Mouse (Mus musculus) gastrocnemius, adult 18-20 months (tissue): ENCODE data around the gene Polr3a. TPM values are rescaled to one million over a fixed set of nuclear protein-coding genes. Genes with fewer than 3 reads are reported as not detected.
"Not testable (repeated sequence)": the region's sequence is repeated elsewhere in the genome, so short reads cannot be mapped to it uniquely, and the experiment has no call there.

Source experiments
- DNase-seq: peaks from one replicate; pipeline ENCODE4 v3.0.0; 2021; ENCODE audit warnings: low spot score
- total RNA-seq, 2 experiments: library from RNA; stranded (reverse); gene quantifications; 2 replicates each; pipeline ENCODE4 v1.2.3; 2021

Gene Polr3a
- total RNA-seq, 2 experiments from 2014 or later, result 6.2 to 8.2 TPM

DNA sequence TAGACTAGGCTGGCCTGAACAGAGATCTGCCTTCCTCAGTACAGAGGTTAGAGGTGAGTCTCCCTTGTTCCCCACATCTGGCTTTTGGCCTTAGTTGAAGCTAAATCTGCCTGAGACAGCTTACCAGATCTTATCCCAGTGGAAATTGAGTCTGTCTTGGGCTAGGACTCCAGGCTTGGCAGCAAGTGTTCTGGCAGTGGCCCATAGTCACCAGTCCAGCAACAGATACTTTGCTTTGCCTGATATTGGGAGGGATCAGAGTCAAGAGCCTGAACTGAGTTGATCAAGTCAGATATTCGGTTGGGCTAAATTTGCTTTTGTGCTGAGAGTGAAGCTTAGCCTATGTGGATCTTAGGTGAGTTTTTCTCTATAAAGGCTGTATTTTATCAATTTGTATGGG is 9.6 kb upstream of the Polr3a start:
- peak; percentile 60 for DNase-seq

DNA sequence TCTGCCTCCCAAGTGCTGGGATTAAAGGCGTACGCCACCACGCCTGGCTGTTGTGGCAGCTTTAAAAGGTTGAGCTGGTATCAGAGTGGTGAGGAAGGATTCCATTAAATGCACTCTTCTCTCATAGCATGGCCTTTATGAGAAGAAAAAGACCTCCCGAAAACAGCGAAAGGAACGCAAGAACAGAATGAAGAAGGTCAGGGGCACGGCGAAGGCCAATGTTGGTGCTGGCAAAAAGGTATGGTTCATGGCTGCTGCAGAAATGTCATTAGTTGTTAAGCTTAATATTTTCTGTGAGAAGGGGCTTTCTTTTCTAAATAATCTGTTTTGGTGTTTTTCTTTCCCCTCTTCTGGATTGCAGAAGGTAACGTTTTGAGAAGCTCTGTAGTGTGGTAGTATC is 6.4 kb upstream of the Polr3a start:
- DNase-seq, result no peak

DNA sequence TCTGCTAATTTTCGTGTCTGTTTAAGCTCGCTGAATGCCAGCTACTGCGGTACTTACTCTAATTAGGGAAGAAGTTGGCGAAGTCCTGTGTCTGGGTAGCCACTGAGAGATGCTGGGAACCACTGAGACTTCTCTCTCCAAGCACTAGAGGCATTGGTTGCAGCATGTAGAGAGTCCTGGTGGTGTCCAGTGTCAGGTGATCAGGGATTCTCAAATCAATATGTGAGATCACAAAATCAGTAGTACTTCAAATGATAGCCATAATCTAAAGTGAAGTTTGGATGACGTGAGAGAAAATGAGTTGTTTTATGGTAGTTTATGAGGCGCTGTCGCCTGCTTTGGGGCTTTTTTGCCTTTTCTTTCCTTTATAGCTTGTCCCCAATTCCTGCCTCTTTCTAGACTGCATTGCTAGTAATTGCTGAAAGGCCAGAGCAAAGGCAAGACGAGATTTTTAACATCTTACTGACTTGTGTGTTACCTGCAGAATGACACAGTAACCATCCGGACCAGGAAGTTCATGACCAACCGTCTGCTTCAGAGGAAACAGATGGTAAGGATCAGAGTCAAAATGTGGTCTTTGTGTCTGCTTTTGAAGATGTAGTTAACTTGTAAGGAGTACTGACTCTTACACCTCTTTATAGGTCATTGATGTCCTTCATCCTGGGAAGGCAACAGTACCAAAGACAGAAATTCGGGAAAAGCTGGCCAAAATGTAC is 4.6 kb upstream of the Polr3a start:
- DNase-seq, result no peak

DNA sequence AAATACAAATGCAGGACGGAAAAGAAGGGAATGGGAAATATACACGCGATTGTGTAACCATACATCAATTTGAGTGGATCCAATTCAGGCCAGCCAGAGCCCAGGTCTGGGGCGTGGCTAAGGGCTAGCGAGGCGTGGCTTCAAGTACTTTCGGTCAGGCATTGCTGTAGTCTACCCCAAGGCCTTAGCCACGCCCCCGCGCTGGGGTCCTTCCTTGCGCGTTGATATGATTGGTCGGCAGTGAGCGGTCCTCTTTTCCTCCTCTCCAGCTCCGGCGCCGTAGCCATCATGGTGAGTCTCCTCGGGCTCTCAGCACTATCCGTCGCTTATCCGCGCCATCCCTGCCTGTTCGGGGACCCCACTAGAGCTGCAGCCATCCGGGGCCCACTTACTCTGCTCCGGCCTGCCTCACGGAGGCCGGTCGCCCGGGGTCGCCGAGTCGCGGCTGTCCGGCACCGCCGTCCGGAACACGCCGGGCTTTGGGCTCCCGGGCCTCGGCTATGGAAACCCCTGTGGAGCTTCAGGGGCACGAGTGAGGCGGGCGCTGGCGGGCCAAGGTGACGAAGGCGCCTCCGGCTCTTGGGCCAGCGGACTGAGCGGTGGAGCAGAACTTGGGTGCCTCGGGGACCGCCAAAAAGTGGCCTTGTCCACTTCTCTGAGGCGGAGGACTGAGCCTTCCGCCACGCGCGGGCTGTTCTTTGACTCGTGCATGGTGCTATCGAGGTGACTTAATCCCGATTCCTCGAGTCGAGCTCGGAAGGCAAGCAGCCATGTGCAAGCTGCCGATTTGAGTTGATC is 3.8 kb upstream of the Polr3a start:
- peak; percentile 96 for DNase-seq

DNA sequence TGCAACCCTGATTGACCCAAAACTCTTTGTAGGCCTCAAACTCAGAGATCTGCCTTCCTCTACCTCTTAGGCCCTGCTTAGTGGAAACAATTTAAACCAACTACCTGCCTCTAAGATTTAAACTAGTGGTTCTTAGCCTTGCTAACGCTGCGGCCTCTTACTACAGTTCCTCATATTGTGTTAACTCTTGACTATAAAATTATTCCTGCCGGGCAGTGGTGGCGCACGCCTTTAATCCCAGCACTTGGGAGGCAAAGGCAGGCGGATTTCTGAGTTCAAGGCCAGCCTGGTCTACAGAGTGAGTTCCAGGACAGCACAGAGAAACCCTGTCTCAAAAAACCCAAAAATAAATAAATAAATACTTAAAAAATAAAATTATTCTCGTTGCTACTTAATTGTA is 2.9 kb upstream of the Polr3a start:
- not testable (repeated sequence) for DNase-seq

DNA sequence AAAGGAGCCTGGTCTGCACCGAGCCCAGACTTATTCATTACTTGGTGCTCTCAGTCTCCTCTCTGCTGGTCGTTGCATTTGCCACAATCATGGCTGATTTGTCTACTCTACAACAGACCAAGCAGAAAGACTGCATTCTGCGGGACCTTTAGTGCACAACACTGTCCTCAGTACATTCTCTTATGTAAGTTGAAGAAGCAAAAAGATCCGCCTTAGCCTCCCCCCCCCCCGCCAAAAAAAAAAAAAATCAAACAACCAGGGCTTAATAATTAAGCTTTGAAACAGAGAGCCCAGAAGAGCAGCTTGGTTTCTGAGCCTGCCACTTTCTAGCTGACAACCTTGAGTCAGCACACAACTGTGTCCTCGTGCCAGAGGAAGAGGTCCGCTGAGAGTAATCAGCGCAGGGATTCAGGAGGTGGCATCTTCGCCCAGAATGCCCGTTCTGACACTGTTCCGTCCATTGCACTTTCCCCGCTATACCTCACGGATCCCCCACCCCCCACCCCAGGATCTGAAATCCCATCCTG is 554 bp downstream of the Polr3a start:
- no peak for DNase-seq

DNA sequence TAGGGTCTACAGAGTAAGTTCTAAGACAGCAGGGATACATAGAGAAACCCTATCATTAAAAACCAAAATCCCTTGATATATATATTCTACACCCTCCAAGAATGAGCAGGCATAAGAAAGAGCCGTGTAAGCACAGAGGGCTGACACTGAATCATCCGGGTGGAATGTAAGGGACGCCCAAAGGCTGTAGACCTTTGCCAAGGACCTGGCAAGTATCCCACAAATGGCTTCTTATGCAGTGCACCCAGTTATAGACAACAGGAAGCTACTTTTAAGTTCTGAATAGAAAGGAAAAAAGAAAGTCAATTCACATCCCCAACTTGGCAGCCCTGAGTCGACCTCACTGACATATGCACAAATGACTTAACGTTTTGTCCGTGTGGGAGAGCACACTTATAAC is 18.1 kb downstream of the Polr3a start:
- no peak for DNase-seq

DNA sequence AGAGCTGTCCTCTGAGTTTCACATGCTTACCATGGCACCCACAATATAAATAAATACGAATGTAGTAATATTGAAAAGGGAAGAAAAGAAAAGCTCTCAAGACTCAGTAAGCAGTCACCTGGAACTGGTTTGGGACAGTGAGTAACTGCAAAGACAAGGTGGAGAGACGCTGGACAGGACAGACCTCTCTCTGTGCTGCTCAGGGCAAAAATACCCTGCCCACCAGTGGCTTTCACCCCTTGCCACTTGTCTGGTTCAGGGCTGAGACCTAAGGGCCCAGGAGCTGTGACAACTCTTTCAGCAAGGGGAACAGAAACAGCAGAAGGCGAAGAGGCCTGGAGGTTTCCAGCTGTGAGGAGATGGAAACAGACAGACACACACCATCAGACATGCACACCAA is 28.7 kb downstream of the Polr3a start:
- DNase-seq, result no peak

DNA sequence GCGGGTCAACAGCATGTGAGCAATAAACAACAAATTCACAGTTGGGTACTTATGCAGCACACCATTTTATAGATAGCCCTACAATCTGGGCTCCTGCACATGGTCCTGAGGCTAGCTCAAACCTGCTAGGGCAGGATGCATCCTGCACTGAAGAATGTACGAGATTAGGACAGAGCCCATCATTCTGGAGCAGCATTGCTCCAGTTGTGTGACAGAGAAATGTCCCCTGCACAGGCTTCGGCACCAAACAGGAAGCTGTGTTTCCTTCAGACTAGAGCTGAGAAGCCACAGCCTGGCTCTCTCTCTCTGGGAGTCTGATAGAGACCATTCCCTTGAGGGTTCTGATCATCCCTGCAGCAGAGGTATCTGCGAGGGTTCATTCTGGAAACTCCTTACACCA is 43.3 kb downstream of the Polr3a start:
- DNase-seq, result not testable (repeated sequence)

Other genes starting within 250 kb of the Polr3a start
- 1 to 10 TPM; 5.5 to 6.7 TPM for gene Dlg5, start 241.1 kb downstream of the Polr3a start, total RNA-seq
- not detected for gene E330034G19Rik, start 193.8 kb downstream of the Polr3a start, total RNA-seq
- 100 to 1,000 TPM; 767 to 782 TPM for gene Rps24, start 67 bp upstream of the Polr3a start, total RNA-seq